Mouse (Mus musculus) inflammation-experienced regulatory T-cells, adult 6 months (primary cell): ENCODE results near the gene Mettl7b. TPM values are rescaled to one million over a fixed set of nuclear protein-coding genes. Genes with fewer than 3 reads are reported as not detected.
A peak's percentile ranks its signal among the peaks of the same experiment; 100 is the strongest.

Experiments used
- ATAC-seq: one replicate; pipeline ENCODE4 v1.8.0; 2017
- polyA plus RNA-seq, 3 experiments: library from polyadenylated mRNA; unstranded; fragments of 100-300 nt; shearing (Covaris generic); gene quantifications; one replicate each; pipeline ENCODE4 v1.2.1; 2017

Gene Mettl7b
- polyA plus RNA-seq, 3 experiments from 2014 or later, result not detected

- ATAC-seq, result no peak
These were observed 15.1 kb downstream of the Mettl7b start for GRCm38 (mm10) chr10:128945675-128946074.

GRCm38 (mm10) chr10:128940475-128941061, 20.2 kb downstream of the Mettl7b start:
- ATAC-seq, result peak; percentile 96

- ATAC-seq, result no peak
These were observed 21.8 kb downstream of the Mettl7b start for GRCm38 (mm10) chr10:128938974-128939373.

- ATAC-seq, result no peak
These were observed 22.3 kb downstream of the Mettl7b start for GRCm38 (mm10) chr10:128938457-128938856.

GRCm38 (mm10) chr10:128937756-128938390, 22.9 kb downstream of the Mettl7b start:
- ATAC-seq, result no peak

GRCm38 (mm10) chr10:128935826-128936440, 24.9 kb downstream of the Mettl7b start:
- no peak for ATAC-seq

GRCm38 (mm10) chr10:128934997-128935787, 25.6 kb downstream of the Mettl7b start:
- ATAC-seq, result no peak

- no peak for ATAC-seq
These were observed 26.6 kb downstream of the Mettl7b start for GRCm38 (mm10) chr10:128933976-128934721.

- ATAC-seq, result peak; percentile 52
These were observed 27.2 kb downstream of the Mettl7b start, which contains the start of gene Itga7 for GRCm38 (mm10) chr10:128933574-128933973. Itga7 (plus strand) TSS chr10:128933818.

- no peak for ATAC-seq
These were observed 29.3 kb downstream of the Mettl7b start for GRCm38 (mm10) chr10:128931441-128931840.

- no peak for ATAC-seq
These were observed 31.0 kb downstream of the Mettl7b start for GRCm38 (mm10) chr10:128929638-128930378.

GRCm38 (mm10) chr10:128928356-128928755, 32.4 kb downstream of the Mettl7b start:
- ATAC-seq, result no peak

- no peak for ATAC-seq
These were observed 36.9 kb downstream of the Mettl7b start, which contains the start of gene Bloc1s1 for GRCm38 (mm10) chr10:128923935-128924334. Bloc1s1 (minus strand) TSS chr10:128924035.

GRCm38 (mm10) chr10:128923013-128923691, 37.6 kb downstream of the Mettl7b start:
- ATAC-seq, result peak; percentile 98

GRCm38 (mm10) chr10:128922822-128923012, 38.1 kb downstream of the Mettl7b start, which contains the start of gene Rdh5:
Rdh5 (minus strand) TSS chr10:128922888.
- no peak for ATAC-seq

GRCm38 (mm10) chr10:128921883-128922821, 38.6 kb downstream of the Mettl7b start:
- no peak for ATAC-seq

GRCm38 (mm10) chr10:128921251-128921650, 39.5 kb downstream of the Mettl7b start:
- no peak for ATAC-seq

GRCm38 (mm10) chr10:128920736-128921161, 40.0 kb downstream of the Mettl7b start:
- ATAC-seq, result no peak

GRCm38 (mm10) chr10:128919966-128920365, 40.8 kb downstream of the Mettl7b start:
- no peak for ATAC-seq

- ATAC-seq, result no peak
These were observed 41.6 kb downstream of the Mettl7b start for GRCm38 (mm10) chr10:128919203-128919631.
